Mouse (Mus musculus) MEL (cell line): Measurements from ENCODE around the gene Tbxas1. TPM values are rescaled to one million over a fixed set of nuclear protein-coding genes. Genes with fewer than 3 reads are reported as not detected.

Source experiments
- DNase-seq: peaks from one replicate; pipeline ENCODE4 v3.0.0; 2011; ENCODE audit warnings: low read depth, low spot score
- H3K27ac ChIP-seq: 2 replicates; pipeline ENCODE4 v1.5.1; 2012; ENCODE audit warnings: low read depth, mild to moderate bottlenecking, control low read depth, low read length, moderate library complexity; ENCODE audit not compliant: control insufficient read depth
- H3K27me3 ChIP-seq, 2 experiments: fragments of 150-350 bp in 1 of 2; sonication (generic) in 1 of 2; 2 replicates each; pipeline ENCODE4 v1.6.1; 2012; ENCODE audit warnings: low read length in 2 of 2, mild to moderate bottlenecking in 2 of 2, improper control_type of control experiment in 1 of 2, moderate library complexity in 1 of 2; ENCODE audit not compliant: insufficient read depth in 2 of 2, control insufficient read depth in 1 of 2
- H3K36me3 ChIP-seq, 2 experiments: 2 replicates each; pipeline ENCODE4 v1.6.1; 2012 to 2014; ENCODE audit warnings: low read length in 2 of 2, improper control_type of control experiment in 1 of 2, inconsistent platforms in 1 of 2, mild to moderate bottlenecking in 1 of 2; ENCODE audit not compliant: insufficient read depth in 2 of 2, control insufficient read depth in 1 of 2
- H3K4me1 ChIP-seq, 2 experiments: fragments of 150-350 bp in 1 of 2; sonication (generic) in 1 of 2; 2 replicates each; pipeline ENCODE4 v1.6.1; 2012; ENCODE audit warnings: low read length in 2 of 2, improper control_type of control experiment in 1 of 2, mild to moderate bottlenecking in 1 of 2; ENCODE audit not compliant: insufficient read depth in 2 of 2, control insufficient read depth in 1 of 2
- H3K4me3 ChIP-seq, 2 experiments: fragments of 150-350 bp in 1 of 2; sonication (generic) in 1 of 2; 2 replicates each; pipeline ENCODE4 v1.5.1; 2012; ENCODE audit warnings: low read depth in 2 of 2, low read length in 2 of 2, mild to moderate bottlenecking in 2 of 2, moderate library complexity in 2 of 2, control low read depth in 1 of 2, improper control_type of control experiment in 1 of 2; ENCODE audit not compliant: control insufficient read depth in 1 of 2, insufficient read depth in 1 of 2
- H3K79me2 ChIP-seq: 2 replicates; pipeline ENCODE4 v1.6.1; 2012; ENCODE audit warnings: mild to moderate bottlenecking, low read length, moderate library complexity; ENCODE audit not compliant: control insufficient read depth, poor library complexity, insufficient read depth
- H3K9ac ChIP-seq: 2 replicates; pipeline ENCODE4 v1.6.1; 2012; ENCODE audit warnings: low read depth, mild to moderate bottlenecking, control low read depth, low read length, moderate library complexity; ENCODE audit not compliant: control insufficient read depth, poor library complexity, severe bottlenecking
- H3K9me3 ChIP-seq: fragments of 150-350 bp; sonication (generic); replicated peaks from 2 replicates; pipeline ENCODE4 v1.6.1; 2012; ENCODE audit warnings: mild to moderate bottlenecking, low read length, improper control_type of control experiment, moderate library complexity; ENCODE audit not compliant: insufficient read depth
- BHLHE40 ChIP-seq: IDR thresholded peaks from 2 replicates; pipeline ENCODE4 v1.6.1; 2012; ENCODE audit warnings: low read depth, mild to moderate bottlenecking, inconsistent platforms, low read length, improper control_type of control experiment, borderline replicate concordance
- CHD1 ChIP-seq: IDR thresholded peaks from 2 replicates; pipeline ENCODE4 v1.6.1; 2012; ENCODE audit warnings: low read depth, mild to moderate bottlenecking, inconsistent platforms, low read length, improper control_type of control experiment
- CTCF ChIP-seq, 3 experiments: IDR thresholded peaks in 2 of 3; conservative IDR thresholded peaks in 1 of 3; 2 replicates each; pipeline ENCODE4 v1.5.1; 2011 to 2012; ENCODE audit warnings: low read length in 3 of 3, low read depth in 2 of 3, mild to moderate bottlenecking in 2 of 3, improper control_type of control experiment in 1 of 3, inconsistent platforms in 1 of 3, mixed read lengths in 1 of 3, moderate library complexity in 1 of 3; ENCODE audit not compliant: control insufficient read depth in 1 of 3, insufficient read depth in 1 of 3, poor library complexity in 1 of 3, severe bottlenecking in 1 of 3
- ETS1 ChIP-seq: IDR thresholded peaks from 2 replicates; pipeline ENCODE4 v1.6.1; 2012; ENCODE audit warnings: low read depth, mild to moderate bottlenecking, inconsistent platforms, low read length, improper control_type of control experiment, moderate library complexity
- GABPA ChIP-seq: IDR thresholded peaks from 2 replicates; pipeline ENCODE4 v1.6.1; 2012; ENCODE audit warnings: low read depth, mild to moderate bottlenecking, inconsistent platforms, low read length, improper control_type of control experiment, moderate library complexity
- MAZ ChIP-seq: IDR thresholded peaks from 2 replicates; pipeline ENCODE4 v1.6.1; 2012; ENCODE audit warnings: low read depth, mild to moderate bottlenecking, inconsistent platforms, low read length, improper control_type of control experiment
- MXI1 ChIP-seq: IDR thresholded peaks from 2 replicates; pipeline ENCODE4 v1.6.1; 2011; ENCODE audit warnings: mild to moderate bottlenecking, low read depth, low read length, improper control_type of control experiment
- MYB ChIP-seq: IDR thresholded peaks from 2 replicates; pipeline ENCODE4 v1.6.1; 2011; ENCODE audit warnings: mild to moderate bottlenecking, low read depth, low read length, improper control_type of control experiment
- NELFE ChIP-seq: IDR thresholded peaks from 2 replicates; pipeline ENCODE4 v1.6.1; 2011; ENCODE audit warnings: low read depth, low read length, improper control_type of control experiment
- POLR2A ChIP-seq, 2 experiments: IDR thresholded peaks; 2 replicates each; pipeline ENCODE4 v1.6.1; 2011 to 2012; ENCODE audit warnings: low read length in 2 of 2, mild to moderate bottlenecking in 2 of 2, control low read depth in 1 of 2, improper control_type of control experiment in 1 of 2, low read depth in 1 of 2, moderate library complexity in 1 of 2; ENCODE audit not compliant: control insufficient read depth in 1 of 2, insufficient read depth in 1 of 2, poor library complexity in 1 of 2
- POLR2AphosphoS2 ChIP-seq: IDR thresholded peaks from 2 replicates; pipeline ENCODE4 v1.6.1; 2011; ENCODE audit warnings: low read length, improper control_type of control experiment
- SIN3A ChIP-seq: IDR thresholded peaks from 2 replicates; pipeline ENCODE4 v1.6.1; 2012; ENCODE audit warnings: low read length, improper control_type of control experiment, inconsistent platforms
- TBP ChIP-seq: IDR thresholded peaks from 2 replicates; pipeline ENCODE4 v1.8.0; 2011; ENCODE audit warnings: low read depth, low read length, improper control_type of control experiment
- TCF12 ChIP-seq: IDR thresholded peaks from 2 replicates; pipeline ENCODE4 v1.6.1; 2014; ENCODE audit warnings: low read depth, mild to moderate bottlenecking, inconsistent platforms, low read length, improper control_type of control experiment, moderate library complexity
- USF1 ChIP-seq: IDR thresholded peaks from 2 replicates; pipeline ENCODE4 v1.6.1; 2014; ENCODE audit warnings: low read depth, mild to moderate bottlenecking, inconsistent platforms, low read length, improper control_type of control experiment, moderate library complexity
- USF2 ChIP-seq, 2 experiments: IDR thresholded peaks; 2 replicates each; pipeline ENCODE4 v1.6.1; 2011 to 2012; ENCODE audit warnings: improper control_type of control experiment in 2 of 2, low read length in 2 of 2, borderline replicate concordance in 1 of 2, inconsistent platforms in 1 of 2, low read depth in 1 of 2, mild to moderate bottlenecking in 1 of 2; ENCODE audit not compliant: insufficient read depth in 1 of 2
- ZKSCAN1 ChIP-seq: IDR thresholded peaks from 2 replicates; pipeline ENCODE4 v1.6.1; 2012; ENCODE audit warnings: low read depth, mild to moderate bottlenecking, inconsistent platforms, low read length, improper control_type of control experiment, moderate library complexity
- polyA plus RNA-seq, 2 experiments: library from polyadenylated mRNA; stranded (reverse) in 1 of 2; unstranded in 1 of 2; fragments of >175 nt in 1 of 2; fragments of >200 nt in 1 of 2; gene quantifications; 2 replicates each; pipeline versions ENCODE4 v1.2.1 to v1.2.4; 2012; ENCODE audit warnings: low replicate concordance in 2 of 2, low read depth in 1 of 2; ENCODE audit not compliant: insufficient read length in 2 of 2, insufficient read depth in 1 of 2, missing spikeins in 1 of 2
- total RNA-seq: library from RNA; depleted of rRNA; stranded (reverse); fragments of 300-350 nt; gene quantifications from 2 replicates; pipeline ENCODE4 v1.2.3, GENCODE M21; 2012

The Tbxas1 gene
- total and polyA plus RNA-seq, 3 experiments: 0.54 to 2.7 TPM; not detected in 1

- TF ChIP-seq USF2 (IDR thresholded peaks at IDR 0.05; ENCODE audit: borderline replicate concordance in 1 of 2, insufficient read depth in 1 of 2, low read depth in 1 of 2, low read length in 2 of 2) (no peak), GABPA (no peak), ZKSCAN1 (no peak)
Measured at GRCm38 (mm10) chr6:38974536-38975268, 99.5 kb downstream of the Tbxas1 start (continued).

- Histone ChIP-seq H3K27ac (no peak overlapping the region), H3K36me3 (peaks cover 0 to 6% of the 10 kb centered on the region in 2 experiments; a peak in 2 of 4 replicates), H3K27me3 (no peaks in the 10 kb centered on the region), H3K79me2 (no peaks in the 10 kb centered on the region), H3K9me3 (no peaks in the 10 kb centered on the region), H3K9ac (no peak overlapping the region), H3K4me3 (no peak overlapping the region), H3K4me1 (peaks cover 0 to 17% of the 10 kb centered on the region in 2 experiments; a peak in 3 of 4 replicates)
- TF ChIP-seq POLR2AphosphoS2 (no peak), TBP (no peak), USF1 (no peak), CTCF (IDR thresholded peaks at IDR 0.05 in 2 of 3, conservative IDR thresholded peaks at IDR 0.05 in 1 of 3; ENCODE audit: control insufficient read depth in 1 of 3, insufficient read depth in 1 of 3, low read depth in 2 of 3, low read length in 3 of 3, poor library complexity in 1 of 3, severe bottlenecking in 1 of 3) (no peak), POLR2A (IDR thresholded peaks at IDR 0.05; ENCODE audit: control insufficient read depth in 1 of 2, insufficient read depth in 1 of 2, low read depth in 1 of 2, low read length in 2 of 2, poor library complexity in 1 of 2) (no peak), GABPA (no peak), BHLHE40 (no peak), MXI1 (no peak), NELFE (no peak), TCF12 (no peak), CHD1 (no peak), MAZ (no peak), SIN3A (no peak)
- no peak for DNase-seq
Measured at GRCm38 (mm10) chr6:38975866-38976265, 100.7 kb downstream of the Tbxas1 start.

GRCm38 (mm10) chr6:38976355-38976754 lies 101.2 kb downstream of the Tbxas1 start:
- Histone ChIP-seq H3K79me2 (no peaks in the 10 kb centered on the region), H3K27ac (no peak overlapping the region), H3K9me3 (no peaks in the 10 kb centered on the region), H3K27me3 (no peaks in the 10 kb centered on the region), H3K4me3 (no peak overlapping the region), H3K9ac (no peak overlapping the region), H3K4me1 (peaks cover 0 to 18% of the 10 kb centered on the region in 2 experiments; a peak in 3 of 4 replicates), H3K36me3 (peaks cover 0 to 6% of the 10 kb centered on the region in 2 experiments; a peak in 2 of 4 replicates)
- TF ChIP-seq MYB (no peak), ETS1 (no peak), TCF12 (no peak)
- no peak for DNase-seq
